ENCODE assay signal across 10 mouse cellular contexts in the genomic region with DNA sequence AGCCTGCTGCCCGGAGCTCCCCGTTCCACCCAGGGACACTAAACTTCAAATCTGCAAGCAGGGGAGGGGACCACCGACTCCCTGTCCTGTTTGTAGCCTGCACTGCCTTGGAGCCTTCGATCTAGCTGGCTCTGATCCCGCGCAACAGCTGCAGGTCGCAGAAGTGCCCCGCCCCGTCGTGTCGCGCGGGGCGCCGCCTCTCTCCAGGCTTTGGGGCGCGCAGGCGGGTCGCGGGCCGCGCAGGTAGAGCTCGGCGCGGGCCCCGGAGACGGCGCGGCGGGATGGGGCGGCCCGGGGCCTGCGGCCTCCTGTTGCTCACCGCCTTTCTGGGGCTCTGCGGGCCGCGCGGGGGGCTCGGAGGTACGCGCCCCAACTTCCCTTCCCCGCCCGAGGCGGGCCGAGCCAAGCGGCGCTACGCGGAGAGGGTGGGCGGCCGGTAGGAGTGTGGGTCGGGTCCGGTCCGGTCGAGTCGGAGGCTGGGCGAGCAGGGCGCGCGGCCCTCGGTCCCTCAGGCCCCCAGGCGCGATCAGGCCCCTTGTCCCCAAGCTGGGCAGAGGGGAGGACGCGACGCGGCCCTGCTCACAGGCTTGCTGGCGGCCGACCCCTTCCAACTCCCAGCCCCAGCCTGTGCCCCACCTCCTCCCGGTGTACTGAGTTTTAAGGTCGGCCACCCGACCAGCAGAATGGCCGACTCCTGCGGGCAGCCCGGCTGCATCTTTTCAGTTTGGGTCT. TPM values are rescaled to one million over a fixed set of nuclear protein-coding genes. Genes with fewer than 3 reads are reported as not detected.
DNase-seq lines count a peak whose midpoint lies in the region; ATAC-seq lines count a peak whose summit lies in the region.
"Had no signal": no experiment of that assay in that cellular context is flagged by ENCODE, and none has a peak within 500 bp of the region (broad histone marks: within the 10 kb centered on the region; RNA-seq: fewer than 3 reads in every experiment).

A gene (plus strand): TSS at position 185 of the 732 bp plus-strand sequence.

- H3K9ac ChIP-seq in heart, embryonic 16.5 days (ENCODE audit: low read length), result peak within 1 kb of the TSS; percentile 83
- H3K9ac ChIP-seq in midbrain, embryonic 13.5 days (replicated peaks), result peak within 1 kb of the TSS; percentile 67

- peak within 1 kb of the TSS; percentile 93 for H3K27ac ChIP-seq in heart, embryonic 10.5 days
- no peak within 1 kb of the TSS for H3K27ac ChIP-seq in heart, embryonic 16.5 days (ENCODE audit: low read length)
- H3K27ac ChIP-seq in limb, embryonic 10.5 days, result peak within 1 kb of the TSS; percentile 95
- no peak within 1 kb of the TSS for H3K27ac ChIP-seq in midbrain, embryonic 13.5 days
- H3K27ac ChIP-seq: macrophage had no signal

- H3K36me3 ChIP-seq in heart, embryonic 10.5 days, result no peaks in the 10 kb centered on the region
- no peaks in the 10 kb centered on the region for H3K36me3 ChIP-seq in heart, embryonic 16.5 days (ENCODE audit: control insufficient read depth, insufficient read depth)
- H3K36me3 ChIP-seq in limb, embryonic 10.5 days, result no peaks in the 10 kb centered on the region
- H3K36me3 ChIP-seq in midbrain, embryonic 13.5 days, result no peaks in the 10 kb centered on the region
- H3K36me3 ChIP-seq: G1E had no signal

- H3K27me3 ChIP-seq in heart, embryonic 10.5 days (ENCODE audit: insufficient read depth, poor library complexity, severe bottlenecking), result peaks cover 7% of the 10 kb centered on the region; the same call in 1 of the 2 replicates
- no peaks in the 10 kb centered on the region for H3K27me3 ChIP-seq in heart, embryonic 16.5 days (ENCODE audit: control insufficient read depth, insufficient read depth, low read length)
- peaks cover 11% of the 10 kb centered on the region; the same call in 1 of the 2 replicates for H3K27me3 ChIP-seq in limb, embryonic 10.5 days (ENCODE audit: low read depth, poor library complexity, severe bottlenecking)
- H3K27me3 ChIP-seq in midbrain, embryonic 13.5 days, result peaks cover 31% of the 10 kb centered on the region

- H3K9me3 ChIP-seq in heart, embryonic 10.5 days, result no peaks in the 10 kb centered on the region
- no peaks in the 10 kb centered on the region for H3K9me3 ChIP-seq in heart, embryonic 16.5 days (replicated peaks; ENCODE audit: control insufficient read depth, low read length)
- no peaks in the 10 kb centered on the region for H3K9me3 ChIP-seq in limb, embryonic 10.5 days (replicated peaks)
- no peaks in the 10 kb centered on the region for H3K9me3 ChIP-seq in midbrain, embryonic 13.5 days

- ATAC-seq in heart, embryonic 16.5 days (replicated peaks; ENCODE audit: extremely low read depth, insufficient read depth, low FRiP score), result peak; percentile 65; the same call in 1 of the 2 replicates
- peak; percentile 82 for ATAC-seq in midbrain, embryonic 13.5 days

- 0 out of 2 replicates have a peak, but pooled peaks cover 10% of the 10 kb centered on the region for H3K4me1 ChIP-seq in heart, embryonic 10.5 days
- peaks cover 5% of the 10 kb centered on the region; the same call in 1 of the 2 replicates for H3K4me1 ChIP-seq in heart, embryonic 16.5 days (ENCODE audit: control insufficient read depth, insufficient read depth, low read length)
- H3K4me1 ChIP-seq in limb, embryonic 10.5 days, result peaks cover 18% of the 10 kb centered on the region
- H3K4me1 ChIP-seq in midbrain, embryonic 13.5 days (replicated peaks), result peaks cover 7% of the 10 kb centered on the region; the same call in 1 of the 2 replicates

- intact Hi-C loops in heart, postnatal 25 days (cut with DNase I), result no loop called here

- H3K4me2 ChIP-seq in heart, embryonic 16.5 days (ENCODE audit: low read depth, low read length), result peak within 1 kb of the TSS; percentile 90
- peak within 1 kb of the TSS; percentile 94 for H3K4me2 ChIP-seq in midbrain, embryonic 13.5 days (replicated peaks)

- WGBS in heart, embryonic 10.5 days, result 1% methylated on average over 73 of the region's 75 CpGs
- WGBS in heart, embryonic 16.5 days, result 1% methylated on average over 57 of the region's 75 CpGs
- under 1% methylated on average over 75 of the region's 75 CpGs for WGBS in limb, embryonic 10.5 days
- WGBS in midbrain, embryonic 13.5 days, result under 1% methylated on average over 56 of the region's 75 CpGs

- H3K4me3 ChIP-seq in heart, embryonic 10.5 days, result peak within 1 kb of the TSS; percentile 85
- peak within 1 kb of the TSS; percentile 67 for H3K4me3 ChIP-seq in heart, embryonic 16.5 days (ENCODE audit: low read length)
- H3K4me3 ChIP-seq in limb, embryonic 10.5 days, result peak within 1 kb of the TSS; percentile 82
- peak within 1 kb of the TSS; percentile 58 for H3K4me3 ChIP-seq in midbrain, embryonic 13.5 days (replicated peaks)

- DNase-seq in heart, embryonic 10.5 days (ENCODE audit: low spot score), result peak; percentile 77
- DNase-seq in heart, postnatal 25 days (ENCODE audit: low spot score), result no peak
- DNase-seq in embryo, embryonic 10 days (ENCODE audit: low spot score), result peak; percentile 70
- peak; percentile 78 for DNase-seq in limb, embryonic 10.5 days (ENCODE audit: low spot score)
- peak; percentile 37 for DNase-seq in urinary bladder, postnatal 14 days (ENCODE audit: low spot score)
- no peak for DNase-seq in cerebellum, adult 8-10 months

RNA-seq across cellular contexts. Expression of the gene that starts here (rescaled TPM):
- polyA plus RNA-seq in heart, embryonic 10.5 days (2016; fragmentation: Nextera tagmentation; extraction: Ambion mirVana), result 2.8 and 3.4 TPM in 2 replicates
- total RNA-seq in heart, postnatal 25 days (2021), result 1 to 10 TPM; 1.7 to 2.2 TPM
- 2.1 and 2.7 TPM in 2 replicates for polyA plus RNA-seq in heart, embryonic 16.5 days (2015; fragmentation: Nextera tagmentation; extraction: Ambion mirVana)
- polyA plus RNA-seq in limb, embryonic 10.5 days (2016; fragmentation: Nextera tagmentation; extraction: Ambion mirVana), result 3.6 and 7.5 TPM in 2 replicates
- polyA plus RNA-seq in midbrain, embryonic 13.5 days (2015; fragmentation: Nextera tagmentation; extraction: Ambion mirVana), result 0.88 and 0.93 TPM in 2 replicates
- polyA plus RNA-seq: G1E, macrophage had no signal

Comparison
In these comparisons a context has a peak if more than half of its experiments do, and no peak if none do; other contexts are left out.
1. DNase-seq: peak in heart, embryonic 10.5 days (single experiment), embryo, embryonic 10 days (single experiment), limb, embryonic 10.5 days (single experiment) and urinary bladder, postnatal 14 days (single experiment); none in heart, postnatal 25 days (single experiment) and cerebellum, adult 8-10 months (single experiment).
2. H3K27ac ChIP-seq: peak in heart, embryonic 10.5 days (single experiment) and limb, embryonic 10.5 days (single experiment); none in heart, embryonic 16.5 days (single experiment) and midbrain, embryonic 13.5 days (single experiment).
3. Peak in ATAC-seq, H3K4me3 ChIP-seq, H3K9ac ChIP-seq and H3K4me2 ChIP-seq in midbrain, embryonic 13.5 days; RNA of the gene not detected or under 1 TPM.
4. Peak in every context shown above with its lines, with median percentiles within 50 percentile points of each other: H3K4me3 ChIP-seq.